Mouse (Mus musculus): ENCODE data around the gene D6Wsu163e. TPM values are rescaled to one million over a fixed set of nuclear protein-coding genes. Genes with fewer than 3 reads are reported as not detected.
A peak's percentile ranks its signal among the peaks of the same experiment; 100 is the strongest.

D6Wsu163e gene
- polyA plus RNA-seq (2016; fragmentation: Nextera tagmentation; extraction: Ambion mirVana), result 12.6 and 13.2 TPM in 2 replicates

DNA sequence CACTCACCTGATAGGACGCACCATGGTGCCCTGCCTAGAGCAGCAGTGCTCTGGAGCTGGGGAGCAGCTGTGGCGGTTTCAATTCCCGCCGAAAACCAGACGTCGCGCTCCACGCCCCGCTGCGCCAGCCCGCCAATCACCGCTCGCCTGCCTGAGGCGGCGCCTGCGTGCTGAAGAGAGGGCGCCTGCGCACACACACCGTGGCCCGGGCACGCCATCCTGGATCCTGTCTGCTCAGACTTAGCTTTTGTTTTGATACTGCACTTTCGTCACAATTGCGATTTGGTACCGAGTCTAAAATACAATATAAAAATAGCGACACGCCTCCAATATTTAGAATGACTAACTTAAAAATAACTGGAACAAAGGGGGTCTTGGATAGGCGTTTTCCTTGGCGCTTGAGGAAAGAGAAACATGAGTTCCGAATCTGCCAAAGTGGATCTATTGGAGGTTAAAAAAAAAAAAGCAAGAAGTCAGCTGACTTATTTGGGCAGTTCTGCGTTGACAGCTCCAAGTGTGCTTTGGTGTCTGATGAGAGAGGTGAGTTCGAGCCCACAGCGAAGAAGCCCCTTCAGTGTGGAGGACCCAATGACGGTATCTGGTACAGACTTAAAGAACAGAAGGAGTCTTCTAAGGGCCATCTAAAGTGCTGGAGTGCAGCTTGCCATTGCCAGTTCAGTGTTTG is at the start of gene D6Wsu163e, which contains the start of gene Rad51ap1:
TSS of gene D6Wsu163e (plus strand) at position 476 of the 685 bp plus-strand sequence.
TSS of gene Rad51ap1 (minus strand) at position 101 of the 685 bp plus-strand sequence.
- peak within 1 kb of the TSS; percentile 89 for H3K9ac ChIP-seq
- H3K4me3 ChIP-seq, result peak within 1 kb of the TSS; percentile 76
- peaks cover 27% of the 10 kb centered on the region for H3K4me1 ChIP-seq (replicated peaks)
- H3K36me3 ChIP-seq, result peaks cover 11% of the 10 kb centered on the region
- H3K27me3 ChIP-seq (replicated peaks), result no peaks in the 10 kb centered on the region
- H3K27ac ChIP-seq (ENCODE audit: poor library complexity, severe bottlenecking), result no peak within 1 kb of the TSS
- H3K9me3 ChIP-seq (replicated peaks), result no peaks in the 10 kb centered on the region
- peak; percentile 98 for ATAC-seq (ENCODE audit: insufficient number of reproducible peaks, low FRiP score)
- WGBS, result under 1% methylated on average over 33 of the region's 33 CpGs
- peak within 1 kb of the TSS; percentile 98 for H3K4me2 ChIP-seq

- Histone ChIP-seq H3K27ac (ENCODE audit: poor library complexity, severe bottlenecking) (no peak overlapping the region), H3K36me3 (no peaks in the 10 kb centered on the region), H3K9me3 (replicated peaks) (no peaks in the 10 kb centered on the region), H3K4me2 (no peak overlapping the region), H3K27me3 (replicated peaks) (no peaks in the 10 kb centered on the region), H3K4me3 (no peak overlapping the region), H3K9ac (no peak overlapping the region), H3K4me1 (replicated peaks) (no peaks in the 10 kb centered on the region)
- WGBS, result 69% methylated on average over 4 of the region's 5 CpGs
- no peak for ATAC-seq (ENCODE audit: insufficient number of reproducible peaks, low FRiP score)
Measured at GRCm38 (mm10) chr6:126907378-126907777, 32.4 kb upstream of the D6Wsu163e start.

DNA sequence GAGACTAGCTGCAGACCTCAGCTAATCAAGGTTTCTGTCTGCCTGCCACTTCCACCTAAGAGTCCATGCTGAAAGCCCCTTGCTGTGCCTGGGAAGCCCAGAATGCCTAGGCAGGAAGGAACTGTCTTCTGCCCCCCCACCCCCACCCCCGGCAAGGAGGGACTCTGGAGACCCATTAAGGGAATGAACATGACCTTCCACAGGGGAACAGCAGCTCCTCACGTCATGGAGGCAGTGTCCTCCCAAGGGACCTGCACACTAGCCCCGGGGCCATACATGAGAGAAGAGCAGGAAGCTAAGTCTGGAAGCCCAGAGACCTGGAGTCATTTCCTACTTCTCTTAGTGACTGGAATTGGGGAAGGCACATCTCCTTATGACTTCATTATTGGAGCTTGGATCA is 31.9 kb upstream of the D6Wsu163e start:
- H3K36me3 ChIP-seq, result no peaks in the 10 kb centered on the region
- H3K27ac ChIP-seq (ENCODE audit: poor library complexity, severe bottlenecking), result no peak overlapping the region
- H3K4me2 ChIP-seq, result no peak overlapping the region
- 50% methylated on average over 3 of the region's 3 CpGs for WGBS
- H3K4me3 ChIP-seq, result no peak overlapping the region
- ATAC-seq (ENCODE audit: insufficient number of reproducible peaks, low FRiP score), result no peak
- no peaks in the 10 kb centered on the region for H3K9me3 ChIP-seq (replicated peaks)
- no peaks in the 10 kb centered on the region for H3K4me1 ChIP-seq (replicated peaks)
- H3K27me3 ChIP-seq (replicated peaks), result no peaks in the 10 kb centered on the region
- H3K9ac ChIP-seq, result no peak overlapping the region

GRCm38 (mm10) chr6:126910727-126911126 is 29.0 kb upstream of the D6Wsu163e start:
- Histone ChIP-seq H3K27me3 (replicated peaks) (no peaks in the 10 kb centered on the region), H3K9me3 (replicated peaks) (no peaks in the 10 kb centered on the region), H3K27ac (ENCODE audit: poor library complexity, severe bottlenecking) (no peak overlapping the region), H3K4me2 (no peak overlapping the region), H3K4me3 (no peak overlapping the region), H3K9ac (no peak overlapping the region), H3K4me1 (replicated peaks) (no peaks in the 10 kb centered on the region), H3K36me3 (no peaks in the 10 kb centered on the region)
- ATAC-seq (ENCODE audit: insufficient number of reproducible peaks, low FRiP score), result no peak
- 49% methylated on average over 4 of the region's 4 CpGs for WGBS

- H3K27me3 ChIP-seq (replicated peaks), result no peaks in the 10 kb centered on the region; the same call in 1 of the 2 replicates
- H3K4me2 ChIP-seq, result no peak overlapping the region
- WGBS, result 79% methylated on average over 5 of the region's 5 CpGs
- H3K4me3 ChIP-seq, result no peak overlapping the region
- no peaks in the 10 kb centered on the region for H3K4me1 ChIP-seq (replicated peaks)
- no peak overlapping the region for H3K27ac ChIP-seq (ENCODE audit: poor library complexity, severe bottlenecking)
- no peak overlapping the region for H3K9ac ChIP-seq
- H3K9me3 ChIP-seq (replicated peaks), result no peaks in the 10 kb centered on the region
- no peak for ATAC-seq (ENCODE audit: insufficient number of reproducible peaks, low FRiP score)
- no peaks in the 10 kb centered on the region for H3K36me3 ChIP-seq
Measured at GRCm38 (mm10) chr6:126914928-126915327, 24.8 kb upstream of the D6Wsu163e start.

DNA sequence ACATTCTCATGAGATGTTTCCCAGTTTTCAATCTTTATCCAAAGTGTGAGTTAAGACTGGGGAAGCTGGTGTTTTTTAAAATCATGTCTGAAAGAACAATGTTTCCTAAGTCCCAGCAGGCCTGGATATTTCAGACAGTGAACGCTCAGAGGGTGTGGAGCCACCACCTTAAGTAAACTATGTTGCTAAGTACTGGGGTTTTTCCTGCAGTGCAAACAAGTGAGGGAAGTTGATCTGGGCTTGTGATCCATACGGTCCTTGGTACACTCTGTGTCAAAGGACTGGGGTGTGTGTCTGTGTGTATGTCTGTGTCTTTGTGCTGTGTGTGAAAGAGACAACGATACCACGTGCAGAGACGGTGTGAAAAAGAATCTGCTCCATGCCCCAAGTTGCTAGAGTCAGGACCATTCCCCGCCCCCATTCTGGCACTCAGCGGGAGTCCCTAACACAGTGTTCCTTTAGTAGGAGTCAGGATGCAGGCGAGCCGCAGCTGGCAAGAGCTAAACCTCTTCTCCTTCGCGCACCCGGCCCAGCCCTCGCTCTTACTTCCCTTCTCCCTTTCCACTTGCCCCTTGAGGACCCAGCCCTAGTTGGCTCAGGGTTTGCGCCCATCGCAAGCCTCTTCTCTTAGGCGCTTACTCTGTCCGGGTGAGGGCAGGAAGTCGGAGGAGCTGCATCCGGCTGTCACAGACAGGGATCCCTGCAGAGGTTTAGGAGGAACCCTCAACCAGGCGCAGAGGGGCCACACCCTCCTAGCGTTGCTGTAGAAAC is 18.5 kb upstream of the D6Wsu163e start, which contains the start of gene Dyrk4:
TSS of gene Dyrk4 (minus strand) at position 729 of the 771 bp plus-strand sequence.
- Histone ChIP-seq H3K4me3 (peak within 1 kb of the TSS; percentile 38), H3K9ac (0 out of 2 replicates have a peak within 1 kb of the TSS, but pooled peaks have one; percentile 44), H3K4me1 (replicated peaks) (peaks cover 4% of the 10 kb centered on the region; the same call in 1 of the 2 replicates), H3K36me3 (peaks cover 39% of the 10 kb centered on the region), H3K27me3 (replicated peaks) (no peaks in the 10 kb centered on the region; the same call in 1 of the 2 replicates), H3K27ac (ENCODE audit: poor library complexity, severe bottlenecking) (no peak within 1 kb of the TSS), H3K9me3 (replicated peaks) (no peaks in the 10 kb centered on the region), H3K4me2 (peak within 1 kb of the TSS; percentile 62)
- peak; percentile 36; the same call in 1 of the 2 replicates for ATAC-seq (ENCODE audit: insufficient number of reproducible peaks, low FRiP score)
- WGBS, result 7% methylated on average over 21 of the region's 21 CpGs

DNA sequence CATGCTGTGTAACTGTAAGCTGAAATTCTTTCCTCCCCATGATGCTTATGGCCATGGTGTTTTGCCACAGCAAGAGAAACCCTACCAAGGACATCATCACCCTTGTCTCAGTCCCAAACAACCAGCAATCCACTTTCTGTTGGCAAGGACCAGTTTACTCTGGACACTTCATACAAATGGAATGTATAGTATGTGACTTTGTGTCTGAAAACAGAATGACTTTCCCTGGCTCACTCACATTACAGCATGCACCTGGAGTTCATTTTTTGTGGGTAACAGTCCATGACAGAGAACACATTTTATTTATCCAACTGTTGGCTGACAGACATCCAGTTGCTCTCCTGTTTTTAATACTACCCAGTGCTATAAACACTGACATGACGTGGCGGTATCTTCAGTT is 6.9 kb upstream of the D6Wsu163e start:
- H3K36me3 ChIP-seq, result peaks cover 56% of the 10 kb centered on the region
- 93% methylated on average over 2 of the region's 2 CpGs for WGBS
- no peak overlapping the region for H3K4me3 ChIP-seq
- H3K27ac ChIP-seq (ENCODE audit: poor library complexity, severe bottlenecking), result no peak overlapping the region
- H3K4me1 ChIP-seq (replicated peaks), result peaks cover 6% of the 10 kb centered on the region; the same call in 1 of the 2 replicates
- no peak for ATAC-seq (ENCODE audit: insufficient number of reproducible peaks, low FRiP score)
- no peak overlapping the region for H3K9ac ChIP-seq
- no peaks in the 10 kb centered on the region for H3K27me3 ChIP-seq (replicated peaks)
- H3K9me3 ChIP-seq (replicated peaks), result no peaks in the 10 kb centered on the region
- no peak overlapping the region for H3K4me2 ChIP-seq

- no peak overlapping the region for H3K9ac ChIP-seq
Measured at GRCm38 (mm10) chr6:126938047-126938446, 1.7 kb upstream of the D6Wsu163e start.

GRCm38 (mm10) chr6:126938853-126939486 is 792 bp upstream of the D6Wsu163e start:
- Histone ChIP-seq H3K4me1 (replicated peaks) (peaks cover 27% of the 10 kb centered on the region), H3K27me3 (replicated peaks) (no peaks in the 10 kb centered on the region), H3K9me3 (replicated peaks) (no peaks in the 10 kb centered on the region), H3K4me2 (peak overlapping the region; percentile 98), H3K36me3 (peaks cover 12% of the 10 kb centered on the region), H3K9ac (peak overlapping the region; percentile 89), H3K27ac (ENCODE audit: poor library complexity, severe bottlenecking) (no peak overlapping the region), H3K4me3 (peak overlapping the region; percentile 76)
- under 1% methylated on average over 31 of the region's 31 CpGs for WGBS
- ATAC-seq (ENCODE audit: insufficient number of reproducible peaks, low FRiP score), result no peak

More at GRCm38 (mm10) chr6:126938047-126938446, 1.7 kb upstream of the D6Wsu163e start:
- Histone ChIP-seq H3K36me3 (peaks cover 20% of the 10 kb centered on the region), H3K4me1 (replicated peaks) (peaks cover 27% of the 10 kb centered on the region), H3K4me3 (peak overlapping the region; percentile 76), H3K27ac (ENCODE audit: poor library complexity, severe bottlenecking) (no peak overlapping the region), H3K9me3 (replicated peaks) (no peaks in the 10 kb centered on the region), H3K4me2 (peak overlapping the region; percentile 98), H3K27me3 (replicated peaks) (no peaks in the 10 kb centered on the region)
- WGBS, result 78% methylated on average over 2 of the region's 2 CpGs
- ATAC-seq (ENCODE audit: insufficient number of reproducible peaks, low FRiP score), result no peak

- Histone ChIP-seq H3K36me3 (peaks cover 18% of the 10 kb centered on the region), H3K27me3 (replicated peaks) (no peaks in the 10 kb centered on the region), H3K9me3 (replicated peaks) (no peaks in the 10 kb centered on the region), H3K4me1 (replicated peaks) (peaks cover 27% of the 10 kb centered on the region), H3K9ac (peak overlapping the region; percentile 53; the same call in 1 of the 2 replicates), H3K27ac (ENCODE audit: poor library complexity, severe bottlenecking) (no peak overlapping the region), H3K4me2 (peak overlapping the region; percentile 98), H3K4me3 (peak overlapping the region; percentile 76)
- no peak for ATAC-seq (ENCODE audit: insufficient number of reproducible peaks, low FRiP score)
- 5% methylated on average over 5 of the region's 5 CpGs for WGBS
Measured at GRCm38 (mm10) chr6:126940451-126940850, 689 bp downstream of the D6Wsu163e start.

- no peak overlapping the region for H3K9ac ChIP-seq
- H3K27me3 ChIP-seq (replicated peaks), result no peaks in the 10 kb centered on the region
- H3K9me3 ChIP-seq (replicated peaks), result no peaks in the 10 kb centered on the region
- ATAC-seq (ENCODE audit: insufficient number of reproducible peaks, low FRiP score), result no peak
- no peak overlapping the region for H3K27ac ChIP-seq (ENCODE audit: poor library complexity, severe bottlenecking)
- no peak overlapping the region for H3K4me2 ChIP-seq
- WGBS, result 94% methylated on average over 4 of the region's 4 CpGs
- H3K4me3 ChIP-seq, result no peak overlapping the region
- H3K4me1 ChIP-seq (replicated peaks), result no peaks in the 10 kb centered on the region
- peaks cover 41% of the 10 kb centered on the region for H3K36me3 ChIP-seq
Measured at GRCm38 (mm10) chr6:126948336-126948735, 8.6 kb downstream of the D6Wsu163e start.

Data from heart, embryonic 12.5 days (tissue).